Mouse (Mus musculus) spleen, adult 2 months (tissue): ENCODE measurements around the gene Unc13d. TPM values are rescaled to one million over a fixed set of nuclear protein-coding genes. Genes with fewer than 3 reads are reported as not detected.

ENCODE experiments used
- DNase-seq, 2 experiments: peaks; one replicate each; pipeline versions ENCODE4 v3.0.0 to v3.0.0-alpha.2; 2012 to 2021; ENCODE audit warnings: low spot score in 2 of 2, low read depth in 1 of 2
- H3K27ac ChIP-seq: fragments of 200-500 bp; 2 replicates; pipeline ENCODE4 v1.5.1; 2012; ENCODE audit warnings: low read length, inconsistent platforms; ENCODE audit not compliant: insufficient read depth
- H3K27me3 ChIP-seq: fragments of 200-500 bp; 2 replicates; pipeline ENCODE4 v1.6.1; 2012; ENCODE audit warnings: mild to moderate bottlenecking, moderate library complexity, low read length, inconsistent platforms; ENCODE audit not compliant: control insufficient read depth, insufficient read depth
- H3K36me3 ChIP-seq: fragments of 200-500 bp; 2 replicates; pipeline ENCODE4 v1.6.1; 2012; ENCODE audit warnings: mild to moderate bottlenecking, low read length, inconsistent platforms; ENCODE audit not compliant: control insufficient read depth, insufficient read depth
- H3K4me1 ChIP-seq: fragments of 200-500 bp; 2 replicates; pipeline ENCODE4 v1.6.1; 2011; ENCODE audit warnings: inconsistent platforms; ENCODE audit not compliant: control insufficient read depth, insufficient read depth, insufficient read length
- H3K4me3 ChIP-seq: fragments of 200-500 bp; 2 replicates; pipeline ENCODE4 v1.5.1; 2011; ENCODE audit warnings: mild to moderate bottlenecking, inconsistent platforms; ENCODE audit not compliant: insufficient read depth, insufficient read length; ENCODE audit errors: extremely low read depth
- CTCF ChIP-seq: fragments of 200-500 bp; IDR thresholded peaks from 2 replicates; pipeline ENCODE4 v1.5.1; 2011; ENCODE audit warnings: mild to moderate bottlenecking, inconsistent platforms; ENCODE audit not compliant: insufficient read depth, insufficient read length, insufficient replicate concordance; ENCODE audit errors: extremely low read depth
- POLR2A ChIP-seq: fragments of 200-500 bp; IDR thresholded peaks from 2 replicates; pipeline ENCODE4 v1.6.1; 2011; ENCODE audit warnings: low read depth, low read length, inconsistent platforms
- WGBS: fragments of 180-500 bp; shearing (Covaris S2); methylation state at CpG from one replicate; pipeline ENCODE4 v1.1.7; 2018; 5-methylcytosine and 5-hydroxymethylcytosine counted together
- polyA plus RNA-seq: library from polyadenylated mRNA; depleted of rRNA; stranded (reverse); fragments of >200 nt; gene quantifications from 2 replicates; pipeline ENCODE4 v1.2.3, GENCODE M21; 2012

The Unc13d gene
- polyA plus RNA-seq, 1 experiment = 49.4 TPM

DNA sequence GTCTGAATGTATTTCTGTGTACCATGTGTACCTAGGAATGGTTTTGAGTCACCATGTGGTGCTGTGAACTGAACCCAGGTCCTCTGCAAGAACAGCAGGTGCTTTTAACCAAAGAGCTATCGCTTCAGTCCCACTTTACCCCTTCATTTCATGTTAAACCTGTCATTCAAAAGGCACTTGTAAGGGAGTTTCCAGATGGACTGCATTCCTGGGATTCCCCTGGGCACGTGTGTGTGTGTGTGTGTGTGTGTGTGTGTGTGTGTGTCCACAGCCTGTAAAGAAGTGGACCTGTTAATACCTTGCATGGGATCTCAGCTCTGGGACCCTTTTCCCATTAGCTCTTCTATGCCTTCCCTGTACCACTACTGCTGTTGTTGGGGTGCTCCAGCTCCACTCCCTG is 28.2 kb downstream of the Unc13d start:
- Histone ChIP-seq H3K36me3 (peaks cover 57% of the 10 kb centered on the region), H3K4me1 (no peaks in the 10 kb centered on the region), H3K27me3 (no peaks in the 10 kb centered on the region), H3K27ac (no peak overlapping the region), H3K4me3 (no peak overlapping the region)
- 98% methylated on average over 2 of the region's 2 CpGs for WGBS
- TF ChIP-seq POLR2A (no peak), CTCF (no peak)
- DNase-seq = no peak

DNA sequence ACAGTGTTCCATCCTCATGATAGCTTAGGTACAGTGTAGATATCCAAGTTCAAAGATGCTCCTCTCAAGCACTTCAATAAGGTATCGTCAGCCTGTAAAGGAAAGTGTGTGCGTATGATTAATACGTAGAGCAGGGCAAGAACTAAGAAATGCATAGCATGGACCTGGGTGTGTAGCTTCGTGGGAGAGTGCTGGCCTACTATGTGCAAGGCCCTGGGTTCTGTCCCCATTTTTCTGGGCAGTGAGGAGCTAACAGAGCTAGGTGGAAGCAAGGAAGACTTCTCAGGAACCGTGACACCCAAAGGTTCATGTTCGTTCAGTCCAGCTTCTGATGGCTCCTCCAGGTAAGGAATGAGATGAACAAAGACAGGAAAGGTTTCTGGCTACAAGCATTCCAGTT is 32.6 kb downstream of the Unc13d start:
- Histone ChIP-seq H3K4me1 (no peaks in the 10 kb centered on the region), H3K27me3 (no peaks in the 10 kb centered on the region), H3K27ac (no peak overlapping the region), H3K36me3 (peaks cover 32% of the 10 kb centered on the region), H3K4me3 (no peak overlapping the region)
- TF ChIP-seq CTCF (no peak), POLR2A (no peak)
- WGBS = over 99% methylated on average over 6 of the region's 6 CpGs
- no peak for DNase-seq

DNA sequence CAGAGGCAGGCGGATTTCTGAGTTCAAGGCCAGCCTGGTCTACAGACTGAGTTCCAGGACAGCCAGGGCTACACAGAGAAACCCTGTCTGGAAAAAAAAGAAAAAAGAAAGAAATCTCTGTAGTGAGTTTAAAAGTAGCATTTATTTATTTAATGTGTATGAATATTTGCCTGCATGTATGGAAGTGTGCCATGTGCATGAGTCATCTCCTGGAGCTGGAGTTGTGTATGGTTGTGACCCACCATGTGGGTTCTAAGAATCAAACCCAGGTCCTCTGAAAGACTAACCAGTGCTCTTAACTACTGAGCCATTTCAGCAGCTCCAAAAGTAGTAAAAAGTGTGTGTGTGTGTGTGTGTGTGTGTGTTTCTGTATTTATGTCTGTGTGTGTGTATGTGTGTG is 34.5 kb downstream of the Unc13d start:
- TF ChIP-seq POLR2A (no peak), CTCF (no peak)
- Histone ChIP-seq H3K36me3 (peaks cover 24% of the 10 kb centered on the region), H3K4me3 (no peak overlapping the region), H3K4me1 (no peaks in the 10 kb centered on the region), H3K27ac (no peak overlapping the region), H3K27me3 (no peaks in the 10 kb centered on the region)
- 95% methylated on average over 1 of the region's 1 CpGs for WGBS
- DNase-seq = no peak

DNA sequence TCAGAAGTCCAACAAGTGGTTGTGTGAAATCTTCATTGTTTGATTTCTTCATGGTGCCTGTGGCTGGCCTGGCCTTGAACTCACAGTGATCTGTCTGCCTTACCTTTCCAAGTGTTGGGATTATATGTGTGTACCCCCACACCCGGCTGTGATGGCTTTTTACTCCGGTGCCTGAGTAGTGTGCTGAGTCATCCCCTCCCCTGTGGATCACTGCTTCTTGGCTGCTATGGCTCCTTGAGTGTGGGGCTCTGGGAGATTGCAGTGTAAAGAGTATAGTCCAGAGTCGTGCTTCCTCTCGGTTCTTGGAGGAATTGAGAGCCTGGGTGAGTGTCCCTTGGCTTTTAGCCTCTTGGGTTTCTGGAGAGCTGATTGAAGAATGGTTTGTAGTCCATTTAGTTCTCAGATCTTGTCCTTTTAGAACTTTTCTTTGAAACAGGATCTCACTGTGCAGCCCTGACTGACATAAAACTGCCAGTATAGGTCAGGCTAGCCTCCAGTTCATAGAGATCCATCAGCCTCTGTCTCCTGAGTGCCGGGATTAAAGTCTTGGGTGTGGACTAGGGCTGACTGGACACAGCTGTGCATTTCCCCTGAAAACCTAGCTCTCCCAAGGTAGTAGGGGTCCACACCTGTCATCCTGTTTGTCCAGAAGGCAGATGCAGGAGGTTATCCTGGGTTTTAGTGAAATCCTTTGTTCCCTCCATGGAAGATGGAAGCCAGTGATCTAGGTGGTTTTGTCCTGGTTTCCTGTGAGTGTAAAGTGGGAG is 35.2 kb downstream of the Unc13d start:
- no peaks in the 10 kb centered on the region for H3K4me1 ChIP-seq
- H3K27me3 ChIP-seq = no peaks in the 10 kb centered on the region
- no peak overlapping the region for H3K27ac ChIP-seq
- no peak overlapping the region for H3K4me3 ChIP-seq
- TF ChIP-seq POLR2A = no peak
- no peak for TF ChIP-seq CTCF
- WGBS = 83% methylated on average over 5 of the region's 5 CpGs
- DNase-seq = no peak
- H3K36me3 ChIP-seq = peaks cover 20% of the 10 kb centered on the region

DNA sequence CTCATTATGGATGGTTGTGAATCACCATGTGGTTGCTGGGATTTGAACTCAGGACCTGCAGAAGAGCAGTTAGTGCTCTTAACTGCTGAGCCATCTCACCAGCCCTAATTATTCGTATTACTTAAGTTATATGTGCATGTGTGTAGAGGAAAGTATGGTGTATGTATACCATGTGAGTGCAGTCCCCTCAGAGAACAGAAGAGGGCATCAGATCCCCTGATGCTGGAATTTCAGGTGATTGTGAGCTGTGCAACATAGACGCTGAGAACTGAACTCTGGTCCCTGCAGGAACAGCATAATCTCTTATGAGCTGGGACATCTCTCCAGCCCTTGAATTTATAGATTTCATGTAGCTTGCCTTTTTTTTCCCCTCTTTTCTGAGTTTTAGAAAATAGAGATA is 35.9 kb downstream of the Unc13d start:
- no peak for DNase-seq
- no peak overlapping the region for H3K27ac ChIP-seq
- H3K27me3 ChIP-seq = no peaks in the 10 kb centered on the region
- H3K36me3 ChIP-seq = peaks cover 20% of the 10 kb centered on the region
- TF ChIP-seq POLR2A (no peak), CTCF (no peak)
- no peaks in the 10 kb centered on the region for H3K4me1 ChIP-seq
- no peak overlapping the region for H3K4me3 ChIP-seq
- 99% methylated on average over 2 of the region's 2 CpGs for WGBS

DNA sequence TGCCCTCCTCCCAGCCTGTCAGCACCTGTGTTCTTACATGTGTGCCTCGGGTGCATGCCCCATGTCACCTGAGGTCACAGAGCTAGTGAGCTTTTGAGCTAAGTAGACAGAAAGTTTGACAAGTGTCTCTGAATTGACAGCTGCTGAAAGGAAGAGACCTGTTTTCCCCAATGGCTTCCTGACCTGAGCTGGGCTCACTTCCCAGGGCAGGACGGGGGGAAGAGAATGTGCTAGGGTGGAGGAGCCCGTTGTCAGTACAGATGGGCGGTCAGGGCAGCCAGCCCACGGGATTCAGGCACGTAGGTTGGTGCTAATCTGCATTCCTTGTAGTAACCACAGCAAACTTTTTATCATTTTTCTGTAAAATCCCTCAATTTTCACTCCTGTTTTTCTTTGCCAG is 37.2 kb downstream of the Unc13d start:
- 84% methylated on average over 6 of the region's 6 CpGs for WGBS
- DNase-seq = no peak
- Histone ChIP-seq H3K27me3 (no peaks in the 10 kb centered on the region), H3K4me1 (no peaks in the 10 kb centered on the region), H3K4me3 (no peak overlapping the region), H3K36me3 (peaks cover 16% of the 10 kb centered on the region), H3K27ac (no peak overlapping the region)
- TF ChIP-seq POLR2A = no peak
- no peak for TF ChIP-seq CTCF

DNA sequence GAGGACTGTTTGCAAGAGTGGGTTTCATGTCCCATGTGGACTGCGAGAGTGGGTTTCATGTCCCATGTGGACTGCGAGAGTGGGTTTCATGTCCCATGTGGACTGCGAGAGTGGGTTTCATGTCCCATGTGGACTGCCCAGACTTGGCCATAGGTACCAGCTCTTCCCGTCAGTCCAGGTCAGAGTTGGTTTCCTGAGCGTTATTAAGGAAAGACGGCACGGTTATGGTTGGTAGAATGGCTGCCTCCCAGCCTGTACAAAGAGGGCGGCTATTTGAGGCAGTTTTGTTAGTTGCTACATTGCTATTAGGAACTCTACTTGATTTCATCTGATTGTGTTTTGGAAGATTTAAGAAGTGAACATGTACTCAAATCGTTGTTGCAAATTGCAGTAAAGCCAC is 39.9 kb downstream of the Unc13d start:
- TF ChIP-seq CTCF = no peak
- no peak for TF ChIP-seq POLR2A
- H3K4me3 ChIP-seq = no peak overlapping the region
- WGBS = 87% methylated on average over 9 of the region's 9 CpGs
- H3K27me3 ChIP-seq = no peaks in the 10 kb centered on the region
- no peak overlapping the region for H3K27ac ChIP-seq
- H3K36me3 ChIP-seq = peaks cover 12% of the 10 kb centered on the region
- H3K4me1 ChIP-seq = no peaks in the 10 kb centered on the region
- DNase-seq = no peak
